Mouse (Mus musculus): Measurements from ENCODE around the gene Cd5.

GRCm38 (mm10) chr19:10757125-10757524 is 18.3 kb upstream of the Cd5 start:
- TF ChIP-seq POLR2A (IDR thresholded peaks at IDR 0.05; ENCODE audit: low read depth, low read length) (no peak), CTCF (IDR thresholded peaks at IDR 0.05; ENCODE audit: extremely low read depth, insufficient read length, insufficient replicate concordance, low read depth, low read length) (no peak)
